Mouse (Mus musculus): Measurements from ENCODE around the gene Nrp2. TPM values are rescaled to one million over a fixed set of nuclear protein-coding genes. Genes with fewer than 3 reads are reported as not detected.

Gene Nrp2
- total and polyA plus RNA-seq, 2 experiments from 2014 or later, result 17.4 to 48.7 TPM

DNA sequence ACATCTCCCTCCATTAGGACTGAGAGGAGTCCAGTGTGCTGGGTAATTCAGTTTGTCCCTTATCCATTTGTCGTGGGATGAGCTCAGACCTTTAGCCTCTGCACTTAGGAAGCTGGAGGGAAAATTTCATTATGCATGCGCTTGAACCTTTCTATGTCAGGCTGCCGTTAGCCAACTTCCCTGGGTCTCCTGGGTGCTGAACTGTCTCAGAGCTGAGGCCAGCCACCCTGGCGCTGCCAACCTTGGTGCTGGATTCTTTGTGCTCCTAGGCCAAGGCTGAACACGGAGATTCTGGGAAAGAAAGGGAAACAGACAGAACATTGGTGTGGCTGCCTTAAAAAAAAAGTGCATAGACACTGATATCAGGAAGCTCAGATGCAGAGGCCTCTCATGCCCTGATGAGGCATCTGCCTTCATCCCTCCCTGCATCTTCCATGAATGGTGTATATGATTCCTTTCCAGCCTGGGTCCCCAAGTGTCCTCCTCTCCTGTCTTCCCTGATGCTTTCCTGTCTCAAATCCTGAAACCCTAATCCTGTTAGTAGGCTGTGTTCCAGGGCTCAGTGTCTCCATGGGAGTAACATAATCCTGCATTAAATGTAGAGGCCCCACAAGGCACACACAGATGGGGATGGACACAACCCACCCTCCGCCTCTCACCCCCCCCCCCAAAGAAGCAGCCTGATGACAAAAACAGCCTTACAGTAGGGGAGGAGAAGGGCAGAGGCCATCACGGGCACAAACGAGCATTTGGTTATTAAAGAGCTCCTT is 51.2 kb downstream of the Nrp2 start:
- Histone ChIP-seq H3K36me3 (ENCODE audit: insufficient read depth, low read length) (no peaks in the 10 kb centered on the region), H3K4me1 (ENCODE audit: insufficient read depth, low read length) (0 out of 2 replicates have a peak, but pooled peaks cover 5% of the 10 kb centered on the region), H3K4me2 (ENCODE audit: low read depth, low read length) (no peak overlapping the region), H3K9ac (replicated peaks; ENCODE audit: low read length) (no peak overlapping the region), H3K4me3 (ENCODE audit: low read length) (no peak overlapping the region), H3K9me3 (ENCODE audit: low read length) (no peaks in the 10 kb centered on the region), H3K27ac (0 out of 2 replicates have a peak overlapping the region, but pooled peaks have one; percentile 32), H3K27me3 (ENCODE audit: insufficient read depth, low read length) (no peaks in the 10 kb centered on the region)
- TF ChIP-seq CTCF (IDR thresholded peaks at IDR 0.05; ENCODE audit: low read depth), result no peak
- no peak for ATAC-seq
- WGBS, result 50% methylated on average over 8 of the region's 8 CpGs
- no peak for DNase-seq (ENCODE audit: low spot score)

DNA sequence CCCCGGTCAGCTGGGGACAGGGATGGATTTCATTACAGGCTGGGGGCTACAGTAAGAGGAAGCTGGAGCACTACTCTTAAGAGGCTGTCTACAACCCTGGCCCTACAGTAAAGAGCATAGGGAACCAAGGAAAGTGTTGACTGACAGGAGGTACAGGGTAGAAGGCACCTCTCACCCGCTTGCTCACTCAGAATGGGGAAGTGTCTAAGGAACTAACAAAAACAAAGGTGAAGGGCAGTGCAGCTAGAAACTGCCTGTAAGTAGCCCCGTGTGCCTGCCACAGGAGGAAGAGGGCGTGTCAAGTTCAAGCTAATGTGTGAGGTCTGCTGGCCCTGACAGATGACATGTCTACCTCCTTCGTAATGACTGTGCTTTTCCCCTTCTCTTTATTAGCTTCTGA is 57.0 kb downstream of the Nrp2 start:
- WGBS, result 63% methylated on average over 5 of the region's 5 CpGs
- Histone ChIP-seq H3K4me3 (ENCODE audit: low read length) (no peak overlapping the region), H3K9ac (replicated peaks; ENCODE audit: low read length) (no peak overlapping the region), H3K4me2 (ENCODE audit: low read depth, low read length) (no peak overlapping the region), H3K4me1 (ENCODE audit: insufficient read depth, low read length) (no peaks in the 10 kb centered on the region), H3K9me3 (ENCODE audit: low read length) (no peaks in the 10 kb centered on the region), H3K27ac (no peak overlapping the region), H3K36me3 (ENCODE audit: insufficient read depth, low read length) (no peaks in the 10 kb centered on the region; the same call in 1 of the 2 replicates), H3K27me3 (ENCODE audit: insufficient read depth, low read length) (no peaks in the 10 kb centered on the region)
- no peak for DNase-seq (ENCODE audit: low spot score)
- ATAC-seq, result no peak
- no peak for TF ChIP-seq CTCF (IDR thresholded peaks at IDR 0.05; ENCODE audit: low read depth)

DNA sequence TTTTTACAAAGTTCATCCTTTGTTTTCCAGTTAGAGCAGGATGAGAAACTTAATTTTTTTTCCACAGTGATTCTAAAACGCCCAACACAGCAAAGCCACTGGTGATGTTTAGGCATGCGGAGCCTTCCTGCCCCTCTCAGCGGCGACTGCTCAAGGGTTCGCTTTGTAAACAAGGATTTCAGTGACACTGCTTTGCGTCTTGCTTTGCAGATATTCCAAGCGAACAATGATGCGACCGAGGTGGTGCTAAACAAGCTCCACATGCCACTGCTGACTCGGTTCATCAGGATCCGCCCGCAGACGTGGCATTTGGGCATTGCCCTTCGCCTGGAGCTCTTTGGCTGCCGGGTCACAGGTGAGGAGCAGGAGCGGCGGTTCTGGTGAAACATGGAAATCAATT is 57.5 kb downstream of the Nrp2 start:
- no peaks in the 10 kb centered on the region for H3K9me3 ChIP-seq (ENCODE audit: low read length)
- no peak for DNase-seq (ENCODE audit: low spot score)
- H3K4me3 ChIP-seq (ENCODE audit: low read length), result no peak overlapping the region
- no peak overlapping the region for H3K4me2 ChIP-seq (ENCODE audit: low read depth, low read length)
- H3K27me3 ChIP-seq (ENCODE audit: insufficient read depth, low read length), result no peaks in the 10 kb centered on the region
- no peaks in the 10 kb centered on the region for H3K4me1 ChIP-seq (ENCODE audit: insufficient read depth, low read length)
- no peaks in the 10 kb centered on the region; the same call in 1 of the 2 replicates for H3K36me3 ChIP-seq (ENCODE audit: insufficient read depth, low read length)
- 84% methylated on average over 17 of the region's 17 CpGs for WGBS
- no peak for TF ChIP-seq CTCF (IDR thresholded peaks at IDR 0.05; ENCODE audit: low read depth)
- no peak overlapping the region for H3K27ac ChIP-seq
- no peak for ATAC-seq
- H3K9ac ChIP-seq (replicated peaks; ENCODE audit: low read length), result no peak overlapping the region

DNA sequence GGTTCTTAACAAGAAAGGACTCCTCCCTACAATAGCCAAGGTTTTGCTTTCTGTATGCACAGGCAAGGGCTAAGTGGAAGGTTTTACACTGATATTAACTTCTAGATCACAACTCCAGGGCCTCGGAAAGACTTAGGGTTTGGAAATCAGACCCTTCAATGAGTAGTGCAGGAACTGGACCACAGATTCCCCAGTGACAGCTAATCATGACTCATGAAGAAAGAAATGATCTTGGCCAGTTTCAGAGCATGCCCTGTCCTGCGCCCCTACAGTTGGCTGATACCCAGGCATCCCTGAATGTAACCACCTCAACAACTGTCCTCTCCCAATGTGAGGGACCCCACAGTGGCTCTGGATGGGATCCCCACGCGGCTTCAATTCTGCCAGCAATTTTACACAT is 60.7 kb downstream of the Nrp2 start:
- Histone ChIP-seq H3K9me3 (ENCODE audit: low read length) (no peaks in the 10 kb centered on the region), H3K27ac (no peak overlapping the region), H3K4me3 (ENCODE audit: low read length) (no peak overlapping the region), H3K36me3 (ENCODE audit: insufficient read depth, low read length) (no peaks in the 10 kb centered on the region; the same call in 1 of the 2 replicates), H3K4me2 (ENCODE audit: low read depth, low read length) (no peak overlapping the region), H3K9ac (replicated peaks; ENCODE audit: low read length) (no peak overlapping the region), H3K4me1 (ENCODE audit: insufficient read depth, low read length) (no peaks in the 10 kb centered on the region), H3K27me3 (ENCODE audit: insufficient read depth, low read length) (no peaks in the 10 kb centered on the region)
- ATAC-seq (no peak), DNase-seq (ENCODE audit: low spot score) (no peak)
- WGBS, result 89% methylated on average over 4 of the region's 4 CpGs
- TF ChIP-seq CTCF (IDR thresholded peaks at IDR 0.05; ENCODE audit: low read depth), result no peak

DNA sequence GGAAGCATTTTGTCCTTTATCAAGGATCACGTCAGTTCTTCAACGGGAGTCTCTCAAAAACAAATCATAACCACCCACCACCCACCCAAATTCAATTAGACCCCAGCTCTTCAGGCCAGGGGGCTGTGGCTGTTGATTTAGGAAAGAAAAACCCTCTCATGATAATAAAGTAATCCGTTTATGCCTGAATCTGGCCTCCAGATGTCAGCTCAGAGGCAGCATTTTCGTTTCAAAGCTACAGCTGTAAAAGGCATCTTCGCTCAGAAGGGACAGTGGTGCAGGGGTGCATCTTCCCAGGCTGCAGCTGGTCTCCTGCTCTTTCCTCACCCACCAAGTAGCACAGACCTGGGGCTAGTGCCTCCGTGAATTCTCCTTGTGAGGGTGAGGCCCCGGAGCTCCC is 62.1 kb downstream of the Nrp2 start:
- DNase-seq (ENCODE audit: low spot score), result no peak
- Histone ChIP-seq H3K4me1 (ENCODE audit: insufficient read depth, low read length) (no peaks in the 10 kb centered on the region), H3K27ac (no peak overlapping the region), H3K4me2 (ENCODE audit: low read depth, low read length) (no peak overlapping the region), H3K9ac (replicated peaks; ENCODE audit: low read length) (no peak overlapping the region), H3K27me3 (ENCODE audit: insufficient read depth, low read length) (no peaks in the 10 kb centered on the region), H3K36me3 (ENCODE audit: insufficient read depth, low read length) (no peaks in the 10 kb centered on the region; the same call in 1 of the 2 replicates), H3K4me3 (ENCODE audit: low read length) (no peak overlapping the region), H3K9me3 (ENCODE audit: low read length) (no peaks in the 10 kb centered on the region)
- ATAC-seq, result no peak
- TF ChIP-seq CTCF (IDR thresholded peaks at IDR 0.05; ENCODE audit: low read depth), result peak; percentile 8; the same call in 1 of the 2 replicates
- WGBS, result 67% methylated on average over 7 of the region's 7 CpGs

DNA sequence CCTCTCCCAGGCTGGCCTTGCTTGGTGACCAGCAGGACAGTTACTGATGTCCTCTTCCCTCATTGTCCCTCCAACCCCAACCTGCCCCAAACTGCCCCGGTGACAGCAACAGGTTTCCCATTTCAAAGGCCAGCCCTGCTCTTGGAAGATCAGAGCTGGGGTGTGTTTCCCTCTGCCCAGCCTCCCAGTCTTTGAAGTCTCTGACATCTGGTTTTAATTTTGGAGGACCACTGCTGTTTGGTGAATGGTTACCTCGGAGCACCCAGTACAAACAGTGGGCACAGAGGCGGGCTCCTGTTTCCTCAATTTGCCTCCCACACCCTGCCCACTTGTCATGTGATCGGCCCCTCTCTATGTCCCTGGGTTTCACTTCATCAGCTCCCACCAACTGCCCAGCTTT is 63.7 kb downstream of the Nrp2 start:
- H3K9me3 ChIP-seq (ENCODE audit: low read length), result no peaks in the 10 kb centered on the region
- H3K4me2 ChIP-seq (ENCODE audit: low read depth, low read length), result no peak overlapping the region
- no peak overlapping the region for H3K4me3 ChIP-seq (ENCODE audit: low read length)
- no peak for ATAC-seq
- H3K36me3 ChIP-seq (ENCODE audit: insufficient read depth, low read length), result no peaks in the 10 kb centered on the region; the same call in 1 of the 2 replicates
- DNase-seq (ENCODE audit: low spot score), result no peak
- TF ChIP-seq CTCF (IDR thresholded peaks at IDR 0.05; ENCODE audit: low read depth), result no peak
- 56% methylated on average over 4 of the region's 4 CpGs for WGBS
- H3K9ac ChIP-seq (replicated peaks; ENCODE audit: low read length), result no peak overlapping the region
- H3K27ac ChIP-seq, result no peak overlapping the region
- no peaks in the 10 kb centered on the region for H3K27me3 ChIP-seq (ENCODE audit: insufficient read depth, low read length)
- H3K4me1 ChIP-seq (ENCODE audit: insufficient read depth, low read length), result 0 out of 2 replicates have a peak, but pooled peaks cover 2% of the 10 kb centered on the region

DNA sequence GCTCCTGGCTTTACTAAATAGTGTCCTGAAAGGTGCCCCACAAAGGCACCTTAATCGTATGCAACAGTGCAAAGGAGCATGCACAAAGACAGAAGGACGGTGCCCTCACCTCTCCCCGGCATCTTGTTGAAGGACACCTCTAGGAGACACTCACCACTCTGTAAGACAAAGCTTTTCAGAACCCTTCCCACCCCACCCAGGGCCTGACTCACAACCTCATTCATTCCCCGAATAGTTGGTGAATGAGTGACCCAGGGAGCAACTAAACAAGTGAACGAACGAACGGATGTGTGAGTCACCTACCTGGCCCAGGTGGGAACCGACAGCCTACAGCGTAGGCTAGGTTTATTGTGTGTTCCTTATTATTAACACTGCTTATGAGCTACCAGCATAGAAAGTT is 64.5 kb downstream of the Nrp2 start:
- Histone ChIP-seq H3K4me3 (ENCODE audit: low read length) (no peak overlapping the region), H3K36me3 (ENCODE audit: insufficient read depth, low read length) (no peaks in the 10 kb centered on the region; the same call in 1 of the 2 replicates), H3K4me1 (ENCODE audit: insufficient read depth, low read length) (0 out of 2 replicates have a peak, but pooled peaks cover 2% of the 10 kb centered on the region), H3K9ac (replicated peaks; ENCODE audit: low read length) (no peak overlapping the region), H3K9me3 (ENCODE audit: low read length) (no peaks in the 10 kb centered on the region), H3K27me3 (ENCODE audit: insufficient read depth, low read length) (no peaks in the 10 kb centered on the region), H3K4me2 (ENCODE audit: low read depth, low read length) (no peak overlapping the region), H3K27ac (no peak overlapping the region)
- DNase-seq (ENCODE audit: low spot score) (no peak), ATAC-seq (no peak)
- WGBS, result 77% methylated on average over 9 of the region's 9 CpGs
- TF ChIP-seq CTCF (IDR thresholded peaks at IDR 0.05; ENCODE audit: low read depth), result no peak
